Mouse (Mus musculus): ENCODE results near the gene Uba5. TPM values are rescaled to one million over a fixed set of nuclear protein-coding genes. Genes with fewer than 3 reads are reported as not detected.

Uba5 gene
- polyA plus RNA-seq, 1 experiment = 19.6 TPM

Other genes starting within 250 kb of the Uba5 start
- 2.3 and 3.1 TPM in 2 replicates for gene Nphp3, start 60.6 kb downstream of the Uba5 start, polyA plus RNA-seq (2012; rRNA removed)
- not detected in 2 replicates for gene Gm28305, start 22.5 kb downstream of the Uba5 start, polyA plus RNA-seq (2012; rRNA removed)
- gene Acad11, start 243 bp upstream of the Uba5 start, polyA plus RNA-seq (2012; rRNA removed) = 20.9 and 43.6 TPM in 2 replicates
- 8.1 and 10.3 TPM in 2 replicates for gene Ackr4, start 63.8 kb upstream of the Uba5 start, polyA plus RNA-seq (2012; rRNA removed)
- 41.8 and 57.9 TPM in 2 replicates for gene Dnajc13, start 199.8 kb upstream of the Uba5 start, polyA plus RNA-seq (2012; rRNA removed)